Mouse (Mus musculus): ENCODE measurements at regions not wholly inside any gene's neighbourhood (a gene's known extent, or its start where the extent isn't known, plus 50 kb on each side); places are given as distances from the start of the nearest gene placed in this dataset.
A peak's percentile ranks its signal among the peaks of the same experiment; 100 is the strongest.

DNA sequence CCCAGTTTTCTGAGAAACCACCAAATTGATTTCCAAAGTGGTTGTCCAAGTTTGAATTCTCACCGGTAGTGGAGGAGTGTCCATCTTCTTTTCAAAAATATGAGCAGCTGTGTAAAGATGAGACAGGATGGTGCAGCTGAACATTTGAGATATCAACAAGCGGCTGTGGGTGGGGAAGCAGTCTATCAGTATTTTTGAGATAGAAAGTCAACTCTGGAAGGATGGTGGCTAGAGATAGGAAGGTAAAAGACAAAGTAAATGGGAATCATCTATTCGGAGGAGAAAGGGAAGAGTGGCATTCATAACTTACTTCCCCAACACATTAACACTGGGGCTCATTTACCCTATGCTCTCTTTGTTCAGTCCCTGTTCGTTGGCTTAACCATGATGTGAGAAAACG, 146.9 kb upstream of the Gmnc start:
- no peak for ATAC-seq

DNA sequence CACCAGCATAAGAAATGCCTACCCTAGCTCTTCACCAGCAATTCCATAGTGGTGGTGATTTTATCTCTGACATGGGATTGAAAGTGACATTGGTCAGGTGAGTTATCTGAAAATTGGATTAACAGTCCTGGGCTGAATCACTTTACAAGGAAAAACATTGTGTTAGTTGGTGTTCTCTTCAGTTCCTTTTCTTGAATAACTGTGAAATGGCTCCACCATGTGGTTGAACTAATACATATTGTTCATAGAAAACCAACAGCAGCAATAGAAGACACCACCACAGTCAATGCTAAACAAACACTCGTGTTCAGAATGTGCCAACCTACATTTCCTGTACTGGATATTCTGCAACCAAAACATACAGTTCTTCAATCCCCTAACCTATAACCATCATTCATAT, 147.5 kb upstream of the Gmnc start:
- Histone ChIP-seq H3K4me1 (ENCODE audit: control insufficient read depth, insufficient read depth, low read length) (no peaks in the 10 kb centered on the region), H3K9ac (ENCODE audit: low read depth, low read length) (no peak overlapping the region), H3K4me3 (ENCODE audit: low read depth, low read length) (no peak overlapping the region), H3K36me3 (ENCODE audit: control insufficient read depth, insufficient read depth, low read length) (no peaks in the 10 kb centered on the region), H3K27me3 (ENCODE audit: control insufficient read depth, insufficient read depth, low read depth, low read length) (no peaks in the 10 kb centered on the region), H3K27ac (ENCODE audit: low read length) (no peak overlapping the region), H3K4me2 (ENCODE audit: low read length) (no peak overlapping the region), H3K9me3 (replicated peaks; ENCODE audit: control insufficient read depth, low read length, poor library complexity, severe bottlenecking) (no peaks in the 10 kb centered on the region)
- peak; percentile 71; the same call in 1 of the 2 replicates for ATAC-seq
- WGBS: 16% methylated on average over 1 of the region's 1 CpGs

More for the DNA sequence above, 146.9 kb upstream of the Gmnc start:
- Histone ChIP-seq H3K4me2 (ENCODE audit: low read length) (no peak overlapping the region), H3K4me1 (ENCODE audit: control insufficient read depth, insufficient read depth, low read length) (no peaks in the 10 kb centered on the region), H3K9ac (ENCODE audit: low read depth, low read length) (no peak overlapping the region), H3K9me3 (replicated peaks; ENCODE audit: control insufficient read depth, low read length, poor library complexity, severe bottlenecking) (no peaks in the 10 kb centered on the region), H3K27ac (ENCODE audit: low read length) (no peak overlapping the region), H3K36me3 (ENCODE audit: control insufficient read depth, insufficient read depth, low read length) (no peaks in the 10 kb centered on the region), H3K27me3 (ENCODE audit: control insufficient read depth, insufficient read depth, low read depth, low read length) (no peaks in the 10 kb centered on the region), H3K4me3 (ENCODE audit: low read depth, low read length) (no peak overlapping the region)
- WGBS: 89% methylated on average over 5 of the region's 5 CpGs

DNA sequence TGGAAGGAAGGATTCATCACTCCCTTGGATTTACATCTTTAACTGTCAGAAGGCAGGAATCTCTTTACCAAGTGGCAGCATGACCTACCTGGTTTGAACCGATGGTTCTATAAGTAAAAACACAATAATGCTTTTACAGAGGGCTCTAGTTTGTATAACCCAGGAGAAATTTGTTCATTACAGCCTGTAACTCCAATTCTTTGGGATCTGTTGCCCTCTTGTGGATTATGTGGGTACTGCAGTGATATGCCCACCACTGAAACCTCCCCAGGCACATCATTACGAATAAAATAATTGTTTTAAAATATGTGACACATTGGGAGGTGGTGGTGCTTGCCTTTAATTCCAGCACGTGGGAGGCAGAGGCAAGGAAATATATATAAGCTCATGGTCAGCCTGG, 148.6 kb upstream of the Gmnc start:
- H3K4me3 ChIP-seq (ENCODE audit: low read depth, low read length): no peak overlapping the region
- no peak overlapping the region for H3K4me2 ChIP-seq (ENCODE audit: low read length)
- H3K4me1 ChIP-seq (ENCODE audit: control insufficient read depth, insufficient read depth, low read length): no peaks in the 10 kb centered on the region
- ATAC-seq: no peak
- 15% methylated on average over 3 of the region's 3 CpGs for WGBS
- H3K27ac ChIP-seq (ENCODE audit: low read length): no peak overlapping the region
- no peaks in the 10 kb centered on the region for H3K27me3 ChIP-seq (ENCODE audit: control insufficient read depth, insufficient read depth, low read depth, low read length)
- H3K36me3 ChIP-seq (ENCODE audit: control insufficient read depth, insufficient read depth, low read length): no peaks in the 10 kb centered on the region
- H3K9me3 ChIP-seq (replicated peaks; ENCODE audit: control insufficient read depth, low read length, poor library complexity, severe bottlenecking): no peaks in the 10 kb centered on the region
- no peak overlapping the region for H3K9ac ChIP-seq (ENCODE audit: low read depth, low read length)

DNA sequence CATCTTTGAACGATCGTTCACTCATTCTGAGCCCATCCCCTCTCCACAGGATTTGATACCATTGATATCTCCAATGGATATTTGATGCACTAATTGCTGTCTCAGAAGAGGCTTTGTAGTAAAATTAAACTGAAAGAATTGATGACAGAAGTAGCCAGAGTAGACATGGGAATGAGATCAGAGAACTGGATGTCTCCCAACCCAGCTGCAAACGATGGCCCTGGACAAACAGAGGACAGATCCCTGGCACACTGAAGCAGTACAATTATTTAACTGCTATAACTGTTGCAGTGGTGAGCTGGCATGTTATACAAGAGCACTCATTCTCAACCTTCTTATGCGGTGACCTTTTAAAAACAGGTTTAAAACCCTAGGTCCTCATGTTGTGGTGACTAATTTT, 151.5 kb upstream of the Ostn start:
- H3K9ac ChIP-seq (ENCODE audit: low read depth, low read length): no peak overlapping the region
- H3K36me3 ChIP-seq (ENCODE audit: control insufficient read depth, insufficient read depth, low read length): no peaks in the 10 kb centered on the region
- ATAC-seq: no peak
- 86% methylated on average over 4 of the region's 4 CpGs for WGBS
- no peaks in the 10 kb centered on the region for H3K27me3 ChIP-seq (ENCODE audit: control insufficient read depth, insufficient read depth, low read depth, low read length)
- no peaks in the 10 kb centered on the region for H3K9me3 ChIP-seq (replicated peaks; ENCODE audit: control insufficient read depth, low read length, poor library complexity, severe bottlenecking)
- no peak overlapping the region for H3K4me2 ChIP-seq (ENCODE audit: low read length)
- no peak overlapping the region for H3K27ac ChIP-seq (ENCODE audit: low read length)
- no peaks in the 10 kb centered on the region for H3K4me1 ChIP-seq (ENCODE audit: control insufficient read depth, insufficient read depth, low read length)
- H3K4me3 ChIP-seq (ENCODE audit: low read depth, low read length): no peak overlapping the region

DNA sequence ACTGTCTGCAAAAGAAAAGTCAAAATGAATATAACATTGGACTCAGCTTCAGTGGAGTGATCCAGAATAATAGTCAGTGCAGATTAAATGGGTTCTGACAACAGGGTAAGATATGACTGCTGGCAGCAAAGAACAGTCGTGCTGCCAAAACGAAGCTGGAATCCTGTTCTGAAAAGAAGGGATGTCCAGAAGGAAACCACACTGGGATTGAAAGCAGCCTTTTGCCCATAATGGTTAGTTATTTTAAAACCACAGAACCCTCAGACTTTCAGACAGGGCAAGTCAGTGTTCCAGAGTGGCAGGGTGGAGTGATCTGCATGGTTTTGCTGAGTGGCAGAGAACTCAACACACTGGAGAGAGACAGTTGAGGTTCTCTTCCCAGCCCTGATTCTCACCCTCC, 111.6 kb upstream of the Ostn start:
- Histone ChIP-seq H3K36me3 (ENCODE audit: control insufficient read depth, insufficient read depth, low read length) (no peaks in the 10 kb centered on the region), H3K4me3 (ENCODE audit: low read depth, low read length) (no peak overlapping the region), H3K27ac (ENCODE audit: low read length) (no peak overlapping the region), H3K9me3 (replicated peaks; ENCODE audit: control insufficient read depth, low read length, poor library complexity, severe bottlenecking) (no peaks in the 10 kb centered on the region), H3K27me3 (ENCODE audit: control insufficient read depth, insufficient read depth, low read depth, low read length) (no peaks in the 10 kb centered on the region), H3K4me2 (ENCODE audit: low read length) (no peak overlapping the region), H3K9ac (ENCODE audit: low read depth, low read length) (no peak overlapping the region), H3K4me1 (ENCODE audit: control insufficient read depth, insufficient read depth, low read length) (no peaks in the 10 kb centered on the region)
- WGBS: 57% methylated on average over 2 of the region's 2 CpGs
- no peak for ATAC-seq
